Mouse (Mus musculus): ENCODE measurements around the gene Pnlip. TPM values are rescaled to one million over a fixed set of nuclear protein-coding genes. Genes with fewer than 3 reads are reported as not detected.
A peak's percentile ranks its signal among the peaks of the same experiment; 100 is the strongest.

Gene Pnlip
- polyA plus RNA-seq, 1 experiment from 2014 or later: not detected

DNA sequence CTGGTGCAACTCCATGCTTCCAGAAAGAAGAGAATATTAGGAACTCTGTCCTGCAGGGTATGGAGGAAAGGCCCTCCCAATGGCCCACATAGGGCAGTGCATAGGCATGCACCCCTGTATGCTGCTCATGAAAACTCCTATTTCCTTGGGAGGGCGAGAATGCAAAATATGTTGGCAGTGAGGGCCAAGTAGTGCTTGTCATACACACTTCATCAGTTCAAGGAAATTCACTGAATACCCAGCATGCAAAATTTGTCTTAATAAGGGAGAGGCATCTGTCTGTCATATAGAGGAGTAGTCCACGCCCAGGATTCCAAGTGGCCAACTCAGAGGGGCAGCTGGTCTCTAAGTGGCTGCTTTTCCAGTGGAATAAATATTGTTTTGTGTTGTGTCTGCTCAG lies 11.0 kb downstream of the Pnlip start:
- no peaks in the 10 kb centered on the region for H3K9me3 ChIP-seq
- H3K4me2 ChIP-seq (replicated peaks): no peak overlapping the region
- H3K9ac ChIP-seq: no peak overlapping the region
- H3K27ac ChIP-seq: no peak overlapping the region
- no peaks in the 10 kb centered on the region for H3K4me1 ChIP-seq
- H3K27me3 ChIP-seq: no peaks in the 10 kb centered on the region
- no peak for ATAC-seq (ENCODE audit: insufficient number of reproducible peaks, insufficient read depth, low FRiP score, low TSS enrichment)
- H3K36me3 ChIP-seq: no peaks in the 10 kb centered on the region
- H3K4me3 ChIP-seq: no peak overlapping the region
- WGBS: 84% methylated on average over 2 of the region's 2 CpGs

DNA sequence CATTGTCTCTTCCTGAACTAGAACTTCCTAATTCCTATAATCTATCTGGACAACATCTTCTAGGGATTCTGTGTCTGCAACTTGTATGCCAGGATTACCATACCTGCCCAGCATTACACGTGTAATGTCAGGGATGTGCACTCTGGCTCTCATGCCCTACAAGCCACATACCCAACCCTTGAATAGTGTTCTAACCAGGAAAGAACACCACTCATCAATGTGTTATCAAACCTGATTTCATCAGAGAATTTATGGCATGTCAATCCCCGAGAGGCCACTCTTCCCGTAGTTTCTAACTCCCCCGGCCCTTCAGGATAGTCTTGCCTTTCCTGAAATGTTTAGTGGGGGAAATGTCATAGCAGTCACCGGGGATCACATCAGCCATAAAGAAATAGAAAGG lies 12.6 kb downstream of the Pnlip start:
- Histone ChIP-seq H3K27me3 (no peaks in the 10 kb centered on the region), H3K9ac (no peak overlapping the region), H3K4me3 (no peak overlapping the region), H3K36me3 (no peaks in the 10 kb centered on the region), H3K27ac (no peak overlapping the region), H3K4me1 (no peaks in the 10 kb centered on the region), H3K4me2 (replicated peaks) (no peak overlapping the region), H3K9me3 (no peaks in the 10 kb centered on the region)
- ATAC-seq (ENCODE audit: insufficient number of reproducible peaks, insufficient read depth, low FRiP score, low TSS enrichment): no peak
- WGBS: 87% methylated on average over 5 of the region's 5 CpGs

DNA sequence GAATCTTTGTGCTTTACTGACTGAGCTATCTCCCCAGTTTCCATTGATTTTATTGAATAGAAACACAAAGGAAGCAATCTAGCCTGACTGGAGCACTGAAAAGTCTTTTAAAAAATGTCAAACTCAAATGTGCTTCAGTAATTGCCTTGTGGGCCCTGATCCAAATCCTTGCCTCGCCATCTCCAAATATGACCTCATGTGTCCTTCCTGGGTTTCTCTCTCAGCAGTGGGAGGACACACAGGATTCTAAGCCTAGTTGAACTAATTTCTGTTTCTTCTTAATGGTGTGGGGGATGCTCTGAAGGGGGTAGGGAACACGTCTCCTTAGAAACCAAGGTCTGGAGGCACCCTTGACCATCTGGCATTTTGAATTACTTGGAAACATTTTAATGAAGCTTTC lies 22.3 kb downstream of the Pnlip start:
- Histone ChIP-seq H3K4me1 (no peaks in the 10 kb centered on the region), H3K36me3 (no peaks in the 10 kb centered on the region), H3K4me3 (no peak overlapping the region), H3K9ac (no peak overlapping the region), H3K27ac (no peak overlapping the region), H3K27me3 (no peaks in the 10 kb centered on the region), H3K9me3 (no peaks in the 10 kb centered on the region), H3K4me2 (replicated peaks) (no peak overlapping the region)
- WGBS: 55% methylated on average over 2 of the region's 2 CpGs
- ATAC-seq (ENCODE audit: insufficient number of reproducible peaks, insufficient read depth, low FRiP score, low TSS enrichment): no peak

DNA sequence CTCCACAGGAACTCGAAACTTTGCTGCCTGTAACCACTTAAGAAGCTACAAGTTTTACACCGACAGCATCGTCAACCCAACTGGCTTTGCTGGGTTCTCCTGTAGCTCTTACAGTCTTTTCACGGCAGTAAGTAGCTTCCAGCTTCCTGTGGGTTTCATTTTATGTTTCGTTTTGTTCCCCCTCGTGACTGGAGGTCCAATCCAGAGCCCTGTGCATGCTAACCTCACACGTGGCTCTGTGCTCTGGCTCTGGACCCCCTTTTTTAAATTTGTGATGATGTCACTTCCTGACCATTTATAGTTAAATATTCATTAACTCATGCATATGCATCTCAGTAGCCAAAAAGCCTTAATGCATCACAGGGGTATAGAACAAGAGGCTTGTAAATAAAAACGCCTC lies 24.8 kb downstream of the Pnlip start:
- Histone ChIP-seq H3K4me1 (no peaks in the 10 kb centered on the region), H3K27me3 (no peaks in the 10 kb centered on the region), H3K9ac (no peak overlapping the region), H3K36me3 (no peaks in the 10 kb centered on the region), H3K27ac (no peak overlapping the region), H3K4me3 (no peak overlapping the region), H3K9me3 (no peaks in the 10 kb centered on the region), H3K4me2 (replicated peaks) (no peak overlapping the region)
- WGBS: 62% methylated on average over 8 of the region's 8 CpGs
- no peak for ATAC-seq (ENCODE audit: insufficient number of reproducible peaks, insufficient read depth, low FRiP score, low TSS enrichment)

DNA sequence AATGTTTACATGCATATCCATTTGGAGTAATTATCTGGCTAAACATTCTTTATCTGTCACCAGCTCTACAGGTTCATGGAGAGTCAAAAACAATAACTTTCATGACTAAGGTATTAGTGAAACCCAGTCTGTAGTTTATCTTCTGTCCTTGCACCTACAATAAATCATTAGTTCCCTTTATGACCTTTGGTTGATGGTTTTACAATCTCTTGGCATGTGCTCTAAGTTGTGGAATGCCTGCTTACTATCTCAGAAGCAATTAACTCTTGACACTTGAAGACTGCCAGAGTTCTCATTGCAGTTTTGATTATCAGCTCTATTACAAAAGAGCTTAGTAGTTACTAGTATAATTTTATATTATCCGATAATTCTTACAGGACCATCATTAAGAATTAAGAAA lies 36.6 kb downstream of the Pnlip start:
- ATAC-seq (ENCODE audit: insufficient number of reproducible peaks, insufficient read depth, low FRiP score, low TSS enrichment): no peak
- no peak overlapping the region for H3K4me3 ChIP-seq
- 84% methylated on average over 1 of the region's 1 CpGs for WGBS
- H3K27ac ChIP-seq: no peak overlapping the region
- 0 out of 2 replicates have a peak, but pooled peaks cover 2% of the 10 kb centered on the region for H3K4me1 ChIP-seq
- no peak overlapping the region for H3K9ac ChIP-seq
- H3K4me2 ChIP-seq (replicated peaks): no peak overlapping the region
- no peaks in the 10 kb centered on the region for H3K27me3 ChIP-seq
- no peaks in the 10 kb centered on the region for H3K9me3 ChIP-seq
- no peaks in the 10 kb centered on the region for H3K36me3 ChIP-seq

DNA sequence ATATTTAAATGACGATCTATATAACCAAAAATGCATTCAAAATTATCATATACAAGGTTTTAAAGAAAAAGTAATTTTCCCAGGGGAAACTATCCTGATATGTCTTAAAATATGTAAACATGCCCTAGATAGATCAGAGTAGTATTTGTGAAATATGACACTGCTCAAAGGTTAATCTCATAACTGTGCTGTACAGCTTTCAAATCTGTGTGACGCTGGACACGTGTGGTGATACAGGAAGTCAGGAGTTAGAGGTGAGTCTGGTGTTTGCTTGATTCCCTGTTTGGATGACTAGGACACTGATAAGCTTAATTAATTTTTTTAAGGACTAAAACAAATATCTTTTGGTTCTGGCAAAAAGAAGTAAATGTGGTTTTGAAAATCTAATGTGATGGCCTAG lies 43.0 kb downstream of the Pnlip start:
- no peaks in the 10 kb centered on the region for H3K9me3 ChIP-seq
- 0 out of 2 replicates have a peak, but pooled peaks cover 2% of the 10 kb centered on the region for H3K4me1 ChIP-seq
- no peak for ATAC-seq (ENCODE audit: insufficient number of reproducible peaks, insufficient read depth, low FRiP score, low TSS enrichment)
- H3K36me3 ChIP-seq: no peaks in the 10 kb centered on the region
- no peak overlapping the region for H3K4me3 ChIP-seq
- WGBS: 65% methylated on average over 3 of the region's 3 CpGs
- no peak overlapping the region for H3K9ac ChIP-seq
- H3K27me3 ChIP-seq: no peaks in the 10 kb centered on the region
- no peak overlapping the region for H3K27ac ChIP-seq
- no peak overlapping the region for H3K4me2 ChIP-seq (replicated peaks)

DNA sequence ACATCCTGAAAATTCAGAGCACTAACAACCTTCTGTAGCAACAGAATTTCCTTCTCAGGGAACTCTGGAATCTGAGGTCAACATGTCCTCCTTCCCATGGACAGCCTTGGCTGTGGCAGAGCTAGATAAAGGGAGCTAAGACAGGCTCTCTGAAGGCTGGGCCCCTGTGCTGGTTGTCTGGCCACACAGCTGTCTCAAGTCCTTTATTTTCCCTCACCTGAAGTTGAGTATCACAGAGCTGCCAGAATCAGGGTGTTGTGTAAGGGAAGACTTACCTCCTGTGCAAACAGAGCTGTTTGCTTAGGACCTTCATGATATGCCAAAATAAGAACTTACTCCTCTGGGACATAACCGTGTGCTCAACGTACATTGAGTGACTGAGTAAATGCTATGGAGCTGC lies 43.9 kb downstream of the Pnlip start:
- ATAC-seq (ENCODE audit: insufficient number of reproducible peaks, insufficient read depth, low FRiP score, low TSS enrichment): no peak
- H3K4me1 ChIP-seq: 0 out of 2 replicates have a peak, but pooled peaks cover 2% of the 10 kb centered on the region
- no peak overlapping the region for H3K27ac ChIP-seq
- no peaks in the 10 kb centered on the region for H3K27me3 ChIP-seq
- H3K9me3 ChIP-seq: no peaks in the 10 kb centered on the region
- H3K36me3 ChIP-seq: no peaks in the 10 kb centered on the region
- WGBS: 81% methylated on average over 2 of the region's 2 CpGs
- no peak overlapping the region for H3K4me3 ChIP-seq
- H3K9ac ChIP-seq: no peak overlapping the region
- H3K4me2 ChIP-seq (replicated peaks): no peak overlapping the region

DNA sequence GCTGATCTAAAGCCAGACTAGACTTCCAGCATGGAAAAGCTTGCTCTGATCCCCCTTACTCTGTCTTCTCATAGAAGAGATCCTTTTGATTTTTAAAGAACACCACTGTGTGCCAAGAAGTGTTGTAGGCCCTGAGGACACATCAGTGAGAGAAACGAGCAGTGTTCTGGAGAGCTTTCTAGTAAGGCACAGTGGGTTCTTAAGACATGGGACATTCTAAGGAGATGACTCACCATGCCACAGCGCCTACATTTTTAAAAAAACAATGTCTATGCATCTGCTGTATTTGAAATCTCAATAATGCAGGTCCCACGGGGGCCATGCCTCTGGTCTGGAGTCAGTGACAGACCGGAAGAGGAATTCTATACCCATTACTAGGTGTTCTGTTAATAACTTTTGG lies 52.3 kb downstream of the Pnlip start:
- H3K9ac ChIP-seq: no peak overlapping the region
- 77% methylated on average over 4 of the region's 4 CpGs for WGBS
- no peak overlapping the region for H3K27ac ChIP-seq
- ATAC-seq (ENCODE audit: insufficient number of reproducible peaks, insufficient read depth, low FRiP score, low TSS enrichment): no peak
- no peaks in the 10 kb centered on the region for H3K36me3 ChIP-seq
- H3K4me3 ChIP-seq: no peak overlapping the region
- no peaks in the 10 kb centered on the region for H3K9me3 ChIP-seq
- no peaks in the 10 kb centered on the region for H3K4me1 ChIP-seq
- no peak overlapping the region for H3K4me2 ChIP-seq (replicated peaks)
- H3K27me3 ChIP-seq: no peaks in the 10 kb centered on the region

DNA sequence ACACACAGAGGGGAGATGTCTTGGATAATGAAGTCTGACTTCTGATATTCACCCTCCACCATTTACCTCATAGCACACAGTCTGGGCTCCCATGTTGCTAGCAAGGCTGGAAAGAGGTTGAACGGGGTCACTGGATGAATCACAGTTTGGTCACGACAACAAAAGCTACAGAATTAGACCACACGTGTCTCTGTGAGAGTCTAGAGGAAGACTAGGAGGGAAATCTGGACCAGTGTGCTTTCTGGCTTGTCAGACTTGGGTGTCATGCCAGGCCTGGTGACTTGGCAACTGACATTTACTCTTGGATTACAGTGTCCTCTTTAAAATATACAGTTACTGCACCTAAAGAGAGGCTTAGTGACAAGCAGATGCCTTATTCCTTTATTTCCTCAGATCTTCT lies 56.3 kb downstream of the Pnlip start:
- Histone ChIP-seq H3K4me1 (no peaks in the 10 kb centered on the region), H3K4me2 (replicated peaks) (no peak overlapping the region), H3K9ac (no peak overlapping the region), H3K9me3 (no peaks in the 10 kb centered on the region), H3K4me3 (no peak overlapping the region), H3K27me3 (no peaks in the 10 kb centered on the region), H3K27ac (no peak overlapping the region), H3K36me3 (no peaks in the 10 kb centered on the region)
- no peak for ATAC-seq (ENCODE audit: insufficient number of reproducible peaks, insufficient read depth, low FRiP score, low TSS enrichment)
- WGBS: 76% methylated on average over 3 of the region's 3 CpGs

DNA sequence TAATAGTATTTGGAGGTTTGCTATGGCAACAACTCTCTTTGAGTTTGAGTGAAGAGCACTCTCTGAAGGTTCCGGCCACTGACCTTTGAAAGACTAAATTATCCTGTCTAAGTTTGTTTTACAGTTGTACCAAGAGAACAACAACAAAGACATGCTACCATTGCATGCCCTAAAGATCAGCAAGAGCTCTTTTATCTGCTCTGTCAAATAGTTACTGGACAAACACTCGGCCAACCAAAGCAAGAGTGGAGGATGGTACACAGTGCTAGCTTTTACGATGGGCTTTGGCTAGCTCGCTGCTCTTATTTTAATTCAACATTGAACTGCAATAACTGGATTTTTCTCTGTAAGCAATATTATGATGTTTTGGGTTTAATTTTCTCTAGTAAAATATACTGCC lies 65.6 kb downstream of the Pnlip start:
- 89% methylated on average over 4 of the region's 4 CpGs for WGBS
- no peak overlapping the region for H3K27ac ChIP-seq

DNA sequence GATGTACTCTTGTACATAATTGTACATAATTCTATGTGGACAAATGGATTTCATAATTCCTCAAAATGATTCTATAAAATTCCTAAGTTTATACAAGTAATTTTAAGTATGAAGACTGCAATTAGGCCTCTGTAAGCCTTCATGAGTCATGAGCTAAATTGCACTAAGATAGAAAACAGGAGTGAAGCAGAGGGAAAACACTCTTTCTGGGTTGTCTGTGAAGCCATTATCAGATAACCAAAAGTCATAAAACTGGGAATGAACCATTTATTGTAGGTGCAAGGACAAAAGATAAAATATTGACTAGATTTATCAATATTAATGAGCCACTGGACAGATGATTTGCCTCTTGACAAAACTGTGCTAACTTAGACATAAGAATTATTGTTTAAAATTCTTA lies 68.1 kb downstream of the Pnlip start:
- no peak for ATAC-seq (ENCODE audit: insufficient number of reproducible peaks, insufficient read depth, low FRiP score, low TSS enrichment)

More for the DNA sequence above, 65.6 kb downstream of the Pnlip start:
- Histone ChIP-seq H3K4me2 (replicated peaks) (no peak overlapping the region), H3K4me3 (no peak overlapping the region), H3K4me1 (no peaks in the 10 kb centered on the region), H3K9ac (no peak overlapping the region), H3K36me3 (no peaks in the 10 kb centered on the region), H3K9me3 (no peaks in the 10 kb centered on the region), H3K27me3 (no peaks in the 10 kb centered on the region)
- ATAC-seq (ENCODE audit: insufficient number of reproducible peaks, insufficient read depth, low FRiP score, low TSS enrichment): no peak

DNA sequence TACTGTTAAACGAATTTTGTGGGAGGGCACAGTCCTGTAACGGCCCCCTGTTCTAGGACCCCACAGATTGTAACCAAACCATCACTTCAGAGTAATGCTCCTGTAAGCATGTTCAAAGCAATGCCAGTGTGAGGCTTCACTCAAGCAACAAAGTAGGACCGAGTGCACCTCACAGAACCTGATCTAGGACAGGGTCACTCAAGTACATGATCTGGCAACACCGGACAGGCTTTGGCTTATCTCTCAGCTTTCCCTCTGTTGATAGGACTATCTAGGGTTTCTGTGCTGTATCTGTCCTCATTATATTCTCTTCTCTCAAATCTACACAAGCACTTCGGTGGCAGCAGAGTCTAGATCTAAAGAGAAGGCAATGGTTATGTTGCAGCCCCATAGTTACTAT lies 74.3 kb downstream of the Pnlip start:
- Histone ChIP-seq H3K27ac (no peak overlapping the region), H3K4me2 (replicated peaks) (no peak overlapping the region), H3K4me1 (0 out of 2 replicates have a peak, but pooled peaks cover 6% of the 10 kb centered on the region), H3K9me3 (no peaks in the 10 kb centered on the region), H3K9ac (no peak overlapping the region), H3K4me3 (no peak overlapping the region), H3K36me3 (no peaks in the 10 kb centered on the region), H3K27me3 (no peaks in the 10 kb centered on the region)
- WGBS: 86% methylated on average over 5 of the region's 5 CpGs
- no peak for ATAC-seq (ENCODE audit: insufficient number of reproducible peaks, insufficient read depth, low FRiP score, low TSS enrichment)

More for the DNA sequence above, 68.1 kb downstream of the Pnlip start:
- H3K9me3 ChIP-seq: no peaks in the 10 kb centered on the region
- no peaks in the 10 kb centered on the region for H3K27me3 ChIP-seq
- no peaks in the 10 kb centered on the region for H3K4me1 ChIP-seq
- no peaks in the 10 kb centered on the region for H3K36me3 ChIP-seq
- H3K9ac ChIP-seq: no peak overlapping the region
- no peak overlapping the region for H3K4me3 ChIP-seq
- no peak overlapping the region for H3K27ac ChIP-seq
- H3K4me2 ChIP-seq (replicated peaks): no peak overlapping the region

DNA sequence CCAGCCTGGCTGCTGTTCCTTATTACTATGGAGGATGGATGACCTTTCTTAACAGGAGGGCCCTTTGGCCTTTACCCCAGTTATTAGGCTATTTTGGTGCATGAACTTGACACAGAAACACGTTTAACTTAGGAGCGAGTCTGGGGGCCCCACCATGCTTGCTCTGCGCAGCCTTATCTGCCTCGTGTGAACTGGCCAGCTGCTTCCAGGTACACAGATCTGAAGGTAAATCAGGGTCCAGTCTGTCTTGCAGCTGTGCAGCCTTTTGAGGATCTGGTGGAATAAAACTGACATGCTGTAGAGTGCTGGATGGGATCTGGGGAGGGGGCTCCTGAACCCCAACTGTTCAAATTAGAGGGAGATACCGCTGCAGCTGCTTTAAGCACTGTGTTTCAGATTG lies 75.5 kb downstream of the Pnlip start:
- Histone ChIP-seq H3K36me3 (no peaks in the 10 kb centered on the region), H3K4me3 (no peak overlapping the region), H3K9me3 (no peaks in the 10 kb centered on the region), H3K4me2 (replicated peaks) (no peak overlapping the region), H3K27ac (peak overlapping the region; percentile 25; the same call in 1 of the 2 replicates), H3K27me3 (no peaks in the 10 kb centered on the region), H3K4me1 (0 out of 2 replicates have a peak, but pooled peaks cover 6% of the 10 kb centered on the region), H3K9ac (no peak overlapping the region)
- 62% methylated on average over 5 of the region's 5 CpGs for WGBS
- ATAC-seq (ENCODE audit: insufficient number of reproducible peaks, insufficient read depth, low FRiP score, low TSS enrichment): no peak
